Mouse (Mus musculus) liver, embryonic 11.5 days (tissue): ENCODE results near the gene Pxmp4. TPM values are rescaled to one million over a fixed set of nuclear protein-coding genes. Genes with fewer than 3 reads are reported as not detected.
A peak's percentile ranks its signal among the peaks of the same experiment; 100 is the strongest.

Experiments
- ATAC-seq: fragments of 200-750 bp; cut with Nextera tagmentation; replicated peaks from 2 replicates; pipeline ENCODE4 v1.8.0; 2017; ENCODE audit warnings: moderate number of reproducible peaks, mild to moderate bottlenecking, moderate TSS enrichment, moderate library complexity; ENCODE audit not compliant: low FRiP score
- DNase-seq: peaks from one replicate; pipeline ENCODE4 v3.0.0-alpha.2; 2017; ENCODE audit warnings: low spot score
- H3K27ac ChIP-seq: fragments of 300-500 bp; sonication (generic); 2 replicates; pipeline ENCODE4 v1.5.1; 2014; ENCODE audit warnings: mild to moderate bottlenecking, low read depth, low read length, control low read depth
- H3K27me3 ChIP-seq: fragments of 300-500 bp; sonication (generic); replicated peaks from 2 replicates; pipeline ENCODE4 v1.6.1; 2014; ENCODE audit warnings: low read length, mixed read lengths; ENCODE audit not compliant: control insufficient read depth, insufficient read depth
- H3K36me3 ChIP-seq: fragments of 300-500 bp; sonication (generic); 2 replicates; pipeline ENCODE4 v1.6.1; 2014; ENCODE audit warnings: mild to moderate bottlenecking, low read length, moderate library complexity, mixed read lengths; ENCODE audit not compliant: control insufficient read depth, insufficient read depth
- H3K4me1 ChIP-seq: fragments of 300-500 bp; sonication (generic); replicated peaks from 2 replicates; pipeline ENCODE4 v1.6.1; 2014; ENCODE audit warnings: low read length, mixed read lengths; ENCODE audit not compliant: control insufficient read depth, insufficient read depth
- H3K4me2 ChIP-seq: fragments of 300-500 bp; sonication (generic); 2 replicates; pipeline ENCODE4 v1.6.1; 2014; ENCODE audit warnings: mild to moderate bottlenecking, control low read depth, moderate library complexity
- H3K4me3 ChIP-seq: fragments of 300-500 bp; sonication (generic); 2 replicates; pipeline ENCODE4 v1.5.1; 2014; ENCODE audit warnings: low read depth, low read length, control low read depth
- H3K9ac ChIP-seq: fragments of 300-500 bp; sonication (generic); 2 replicates; pipeline ENCODE4 v1.6.1; 2014; ENCODE audit warnings: low read depth, low read length, control low read depth
- H3K9me3 ChIP-seq: fragments of 300-500 bp; sonication (generic); 2 replicates; pipeline ENCODE4 v1.6.1; 2016; ENCODE audit warnings: low read length, inconsistent platforms, mixed read lengths; ENCODE audit not compliant: control insufficient read depth
- WGBS: fragments of 180-500 bp; shearing (Covaris S2); extraction: QIAGEN DNeasy Blood & Tissue Kit; methylation state at CpG from one replicate; pipeline ENCODE4 v1.1.7; 2014; 5-methylcytosine and 5-hydroxymethylcytosine counted together
- polyA plus RNA-seq: library from polyadenylated mRNA; unstranded; fragments of >200 nt; fragmentation: Nextera tagmentation; extraction: Ambion mirVana; gene quantifications from 2 replicates; pipeline ENCODE4 v1.2.1, GENCODE M21; 2014

The Pxmp4 gene
- polyA plus RNA-seq, 1 experiment from 2014 or later = 25.2 TPM

DNA sequence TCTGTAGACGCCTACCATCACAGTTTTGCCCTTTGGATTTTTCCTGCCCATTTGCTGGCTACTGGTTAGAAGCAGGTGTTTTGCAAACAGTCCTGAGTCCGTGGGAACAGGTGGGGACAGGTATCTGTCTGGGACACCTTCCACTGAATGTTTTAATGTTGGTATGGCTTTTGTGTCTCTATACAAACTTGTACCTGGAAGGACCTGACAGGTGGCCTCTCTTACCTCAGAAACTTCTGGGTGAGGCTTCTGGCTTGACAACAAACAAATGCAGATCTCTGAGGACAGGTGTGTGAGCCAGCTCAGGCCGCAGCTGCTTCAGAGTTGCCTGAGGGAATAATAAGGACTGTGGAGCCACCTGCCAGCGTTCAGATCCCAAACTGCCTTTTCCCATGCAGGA, 35.6 kb upstream of the Pxmp4 start:
- Histone ChIP-seq H3K4me1 (peaks cover 18% of the 10 kb centered on the region), H3K4me3 (no peak overlapping the region), H3K36me3 (peaks cover 12% of the 10 kb centered on the region), H3K9me3 (0 out of 2 replicates have a peak, but pooled peaks cover 5% of the 10 kb centered on the region), H3K9ac (no peak overlapping the region), H3K27me3 (no peaks in the 10 kb centered on the region), H3K4me2 (no peak overlapping the region), H3K27ac (no peak overlapping the region)
- 87% methylated on average over 4 of the region's 4 CpGs for WGBS
- ATAC-seq (no peak), DNase-seq (no peak)

DNA sequence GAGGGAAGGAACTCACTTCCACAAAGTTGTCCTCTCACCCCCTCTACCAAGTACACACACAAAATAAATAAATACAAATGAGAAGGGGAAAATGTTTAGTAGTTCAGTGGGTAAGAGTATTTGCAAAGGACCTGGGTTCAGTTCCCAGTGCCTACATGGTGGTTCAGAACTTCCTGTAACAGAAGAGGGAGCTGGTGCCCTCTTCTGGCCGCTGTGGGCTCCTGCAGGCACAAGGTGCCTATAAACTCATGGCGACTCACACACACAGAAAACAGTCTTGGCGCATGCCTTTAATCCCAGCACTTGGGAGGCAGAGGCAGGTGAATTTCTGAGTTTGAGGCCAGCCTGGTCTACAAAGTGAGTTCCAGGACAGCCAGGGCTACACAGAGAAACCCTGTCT, 35.0 kb upstream of the Pxmp4 start:
- Histone ChIP-seq H3K27ac (no peak overlapping the region), H3K9ac (no peak overlapping the region), H3K36me3 (peaks cover 12% of the 10 kb centered on the region), H3K4me2 (no peak overlapping the region), H3K27me3 (no peaks in the 10 kb centered on the region), H3K9me3 (0 out of 2 replicates have a peak, but pooled peaks cover 5% of the 10 kb centered on the region), H3K4me1 (peaks cover 23% of the 10 kb centered on the region), H3K4me3 (no peak overlapping the region)
- DNase-seq = no peak
- ATAC-seq = no peak
- WGBS = 86% methylated on average over 3 of the region's 3 CpGs

DNA sequence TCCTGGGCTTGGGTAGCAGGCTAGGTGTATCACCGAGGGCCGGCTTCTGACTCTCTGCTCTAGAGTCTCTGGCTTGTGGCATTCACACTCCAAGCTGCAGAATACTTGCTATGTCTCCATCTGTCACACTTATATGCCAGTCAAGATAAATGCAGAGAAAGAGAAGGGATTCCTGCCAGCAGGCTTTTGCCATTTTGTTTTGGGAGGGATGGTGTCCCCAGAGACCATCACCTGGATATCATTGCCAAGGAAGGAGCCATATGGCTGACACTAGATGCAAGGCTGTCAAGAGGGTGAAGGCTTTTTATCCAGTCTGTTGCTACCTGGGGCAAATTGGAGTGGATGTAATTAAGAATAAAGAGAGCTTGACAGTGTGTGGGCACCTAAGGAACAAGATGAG, 32.3 kb upstream of the Pxmp4 start:
- no peak for DNase-seq
- Histone ChIP-seq H3K4me1 (peaks cover 23% of the 10 kb centered on the region), H3K27ac (no peak overlapping the region; the same call in 1 of the 2 replicates), H3K9ac (no peak overlapping the region), H3K9me3 (0 out of 2 replicates have a peak, but pooled peaks cover 5% of the 10 kb centered on the region), H3K36me3 (peaks cover 12% of the 10 kb centered on the region), H3K27me3 (no peaks in the 10 kb centered on the region), H3K4me3 (no peak overlapping the region), H3K4me2 (no peak overlapping the region)
- WGBS = 94% methylated on average over 2 of the region's 2 CpGs
- no peak for ATAC-seq

DNA sequence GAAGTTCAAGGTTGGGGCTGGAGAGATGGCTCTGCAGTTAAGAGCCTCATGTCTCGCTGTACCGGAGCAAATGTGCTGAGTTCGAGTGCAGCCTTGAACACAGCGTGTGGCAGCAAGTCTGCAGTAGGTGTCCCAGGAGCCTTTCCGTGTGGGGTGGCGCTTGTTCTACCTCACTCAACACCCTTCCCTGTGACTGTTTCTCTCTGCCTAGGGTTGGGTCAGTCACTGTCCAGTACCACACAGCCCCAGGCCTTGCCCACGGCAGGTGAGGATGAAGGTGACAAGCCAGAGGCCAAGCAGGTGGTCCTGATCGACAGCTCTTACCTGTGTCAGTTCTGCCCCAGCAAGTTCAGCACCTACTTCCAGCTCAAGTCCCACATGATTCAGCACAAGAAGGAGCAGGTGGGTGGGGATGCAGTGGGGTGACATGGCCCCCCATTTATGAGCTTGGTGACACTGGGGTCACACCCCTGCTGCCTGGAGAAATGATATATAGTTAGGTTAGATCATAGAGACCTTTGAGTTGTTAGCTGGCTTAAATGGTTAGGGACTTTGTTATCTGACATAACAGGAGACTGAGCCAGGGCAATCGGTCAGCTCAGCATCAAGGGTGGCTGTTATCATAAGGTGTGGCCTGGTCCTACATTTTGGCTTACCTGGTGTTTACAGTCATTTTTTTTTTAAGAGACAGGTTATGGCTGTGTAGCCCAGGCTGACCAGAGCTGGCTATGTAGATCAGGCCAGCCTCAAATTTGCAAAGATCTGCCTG, 30.6 kb upstream of the Pxmp4 start:
- H3K4me3 ChIP-seq = no peak overlapping the region
- peak overlapping the region; percentile 99 for H3K27ac ChIP-seq
- DNase-seq = no peak
- H3K4me1 ChIP-seq = peaks cover 23% of the 10 kb centered on the region
- peaks cover 11% of the 10 kb centered on the region for H3K36me3 ChIP-seq
- 0 out of 2 replicates have a peak, but pooled peaks cover 5% of the 10 kb centered on the region for H3K9me3 ChIP-seq
- ATAC-seq = peak; percentile 42
- 84% methylated on average over 9 of the region's 9 CpGs for WGBS
- H3K27me3 ChIP-seq = no peaks in the 10 kb centered on the region
- H3K4me2 ChIP-seq = peak overlapping the region; percentile 43
- peak overlapping the region; percentile 39 for H3K9ac ChIP-seq

DNA sequence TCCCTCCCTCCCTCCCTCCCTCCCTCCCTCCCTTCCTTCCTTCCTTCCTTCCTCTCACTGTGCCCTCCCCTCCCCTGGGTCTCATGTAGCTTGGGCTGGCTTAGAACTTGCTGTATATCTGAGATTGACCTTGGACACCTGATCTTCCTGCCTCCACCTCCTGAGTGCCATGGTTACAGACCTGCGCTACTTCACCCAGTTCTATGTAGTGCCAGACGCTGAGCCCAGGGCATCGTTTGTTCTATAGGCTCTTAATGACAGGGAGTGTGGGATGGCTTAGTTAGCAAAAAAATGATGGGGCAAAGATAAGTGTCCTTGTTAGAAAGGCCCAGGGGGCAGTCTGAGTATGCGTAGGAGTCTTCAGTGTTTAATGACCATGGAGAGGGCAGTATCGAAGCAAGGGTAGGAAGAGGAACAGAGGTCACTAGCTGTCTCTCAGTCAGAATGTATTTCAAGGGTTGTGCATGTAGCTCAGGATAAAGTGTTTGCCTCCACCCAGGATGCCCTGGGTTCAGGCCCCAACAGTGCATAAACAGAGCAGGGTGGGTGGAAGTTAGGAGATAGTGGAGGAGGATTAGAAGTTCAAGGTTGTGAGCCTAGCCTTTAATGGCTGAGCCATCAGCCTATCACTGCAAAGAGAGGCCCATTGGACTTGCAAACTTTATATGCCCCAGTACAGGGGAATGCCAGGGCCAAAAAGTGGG, 29.7 kb upstream of the Pxmp4 start:
- DNase-seq (no peak), ATAC-seq (peak; percentile 57)
- Histone ChIP-seq H3K9ac (peak overlapping the region; percentile 39), H3K27ac (peak overlapping the region; percentile 99), H3K4me1 (peaks cover 23% of the 10 kb centered on the region), H3K27me3 (no peaks in the 10 kb centered on the region), H3K36me3 (peaks cover 5% of the 10 kb centered on the region), H3K4me2 (peak overlapping the region; percentile 48), H3K4me3 (no peak overlapping the region), H3K9me3 (0 out of 2 replicates have a peak, but pooled peaks cover 1% of the 10 kb centered on the region)
- 77% methylated on average over 5 of the region's 5 CpGs for WGBS

DNA sequence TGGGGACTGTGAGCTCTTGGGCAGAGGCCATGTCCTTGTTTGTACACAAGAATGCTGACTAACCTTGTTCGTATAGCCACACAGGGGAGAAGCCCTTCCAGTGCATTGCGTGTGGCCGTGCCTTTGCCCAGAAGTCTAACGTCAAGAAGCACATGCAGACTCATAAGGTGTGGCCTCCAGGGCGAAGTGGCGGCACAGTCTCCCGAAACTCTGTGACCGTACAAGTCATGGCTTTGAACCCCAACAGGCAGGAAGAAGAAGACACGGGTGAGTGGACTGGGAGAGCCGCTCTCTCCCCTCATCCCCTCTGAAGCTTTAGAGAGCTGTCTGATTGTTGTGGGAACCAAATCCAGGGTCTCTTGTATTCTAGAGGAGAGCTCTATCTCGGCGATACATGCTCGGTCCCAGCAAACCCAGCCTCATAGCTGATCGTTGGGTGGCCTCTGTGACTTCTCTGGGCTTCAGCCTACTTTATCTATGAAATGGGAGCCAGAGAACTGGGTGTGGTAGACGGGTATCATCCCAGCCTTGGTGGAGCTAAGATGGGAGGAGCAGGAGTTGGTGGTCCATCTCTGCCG, 28.8 kb upstream of the Pxmp4 start:
- DNase-seq = peak; percentile 64

DNA sequence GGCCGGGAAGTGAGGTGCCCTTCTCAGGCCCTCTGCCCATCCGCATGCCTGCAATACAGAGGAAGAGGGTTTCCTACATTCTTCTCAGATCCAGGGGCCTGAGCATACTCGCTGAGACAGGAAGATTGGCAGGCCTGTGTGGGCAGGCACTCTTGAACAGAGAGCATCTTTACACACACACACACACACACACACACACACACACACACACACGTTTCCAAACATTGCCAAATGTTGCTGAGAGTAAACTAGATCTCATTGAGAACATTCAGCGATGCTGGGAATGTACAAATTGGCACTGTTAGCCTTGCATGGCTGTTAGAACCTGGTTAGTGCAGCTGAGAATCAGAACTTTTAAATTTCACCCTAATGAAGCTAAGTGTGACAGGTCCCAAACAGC, 27.0 kb upstream of the Pxmp4 start:
- H3K4me2 ChIP-seq = peak overlapping the region; percentile 65
- H3K4me3 ChIP-seq = no peak overlapping the region
- peaks cover 23% of the 10 kb centered on the region for H3K4me1 ChIP-seq
- WGBS = 84% methylated on average over 5 of the region's 5 CpGs
- H3K36me3 ChIP-seq = no peaks in the 10 kb centered on the region
- DNase-seq = no peak
- H3K27ac ChIP-seq = no peak overlapping the region
- no peaks in the 10 kb centered on the region for H3K27me3 ChIP-seq
- ATAC-seq = no peak
- no peaks in the 10 kb centered on the region for H3K9me3 ChIP-seq
- no peak overlapping the region for H3K9ac ChIP-seq

More for the DNA sequence above, 28.8 kb upstream of the Pxmp4 start:
- H3K4me1 ChIP-seq = peaks cover 23% of the 10 kb centered on the region
- H3K27me3 ChIP-seq = no peaks in the 10 kb centered on the region
- ATAC-seq = peak; percentile 89
- 56% methylated on average over 16 of the region's 16 CpGs for WGBS
- peak overlapping the region; percentile 78 for H3K9ac ChIP-seq
- peak overlapping the region; percentile 53 for H3K4me3 ChIP-seq
- H3K36me3 ChIP-seq = no peaks in the 10 kb centered on the region
- no peaks in the 10 kb centered on the region for H3K9me3 ChIP-seq
- H3K4me2 ChIP-seq = peak overlapping the region; percentile 65
- peak overlapping the region; percentile 99 for H3K27ac ChIP-seq

DNA sequence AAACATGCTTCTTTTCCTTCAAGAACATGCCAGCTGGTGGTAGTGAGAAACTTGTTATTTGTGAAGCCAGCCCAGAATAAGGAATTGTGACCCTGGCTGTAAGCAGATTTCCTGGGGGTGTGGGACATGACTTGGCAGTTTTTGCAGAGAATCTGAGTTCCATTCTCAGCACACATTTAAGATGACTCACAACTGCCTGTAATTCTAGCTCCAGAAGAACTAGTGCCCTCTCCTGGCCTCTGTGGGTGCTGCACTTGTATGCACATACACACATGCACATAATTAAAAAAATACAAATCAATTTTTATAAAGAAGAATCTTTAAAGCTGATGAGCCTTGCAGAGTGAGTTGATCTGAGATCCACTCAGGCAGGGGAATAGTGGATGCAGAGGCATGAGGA, 20.6 kb upstream of the Pxmp4 start:
- no peaks in the 10 kb centered on the region for H3K27me3 ChIP-seq
- no peaks in the 10 kb centered on the region for H3K4me1 ChIP-seq
- DNase-seq (no peak), ATAC-seq (no peak)
- H3K27ac ChIP-seq = no peak overlapping the region
- H3K36me3 ChIP-seq = peaks cover 3% of the 10 kb centered on the region; the same call in 1 of the 2 replicates
- H3K4me2 ChIP-seq = no peak overlapping the region
- peaks cover 3% of the 10 kb centered on the region; the same call in 1 of the 2 replicates for H3K9me3 ChIP-seq
- H3K9ac ChIP-seq = no peak overlapping the region
- H3K4me3 ChIP-seq = no peak overlapping the region
